ENCODE assay signal across 45 mouse cellular contexts in genomic region chr12:111190355-111190754, GRCm38 (mm10). TPM values are rescaled to one million over a fixed set of nuclear protein-coding genes. Genes with fewer than 3 reads are reported as not detected.
"Had no signal": no experiment of that assay in that cellular context is flagged by ENCODE, and none has a peak within 500 bp of the region (broad histone marks: within the 10 kb centered on the region; RNA-seq: fewer than 3 reads in every experiment).

No protein-coding gene starts in this region.

- ATAC-seq: hindbrain, embryonic 16.5 days; hindbrain, postnatal 0 days; inflammation-experienced regulatory T-cells, adult 6 months; intestine, embryonic 15.5 days had no signal

- DNase-seq: heart, postnatal 36 days; heart, postnatal 4 days; kidney, adult 11 months; kidney, adult 18-20 months; kidney, adult 8-10 months; kidney, postnatal 14 days; kidney, postnatal 4 days; layer of hippocampus, adult 9-11 months; layer of hippocampus, postnatal 36 days had no signal

- H3K9ac ChIP-seq: heart, embryonic 12.5 days; heart, embryonic 13.5 days; heart, embryonic 15.5 days; hindbrain, embryonic 12.5 days; hindbrain, embryonic 13.5 days; hindbrain, embryonic 14.5 days; hindbrain, embryonic 15.5 days; intestine, embryonic 15.5 days; kidney, embryonic 15.5 days had no signal

- H3K27ac ChIP-seq: heart, embryonic 10.5 days; heart, embryonic 13.5 days; heart, embryonic 15.5 days; hindbrain, embryonic 10.5 days; hindbrain, embryonic 12.5 days; hindbrain, embryonic 14.5 days; hindbrain, embryonic 15.5 days; hindbrain, postnatal 0 days; intestine, embryonic 15.5 days; kidney, embryonic 15.5 days; kidney, postnatal 0 days; layer of hippocampus, adult 2 months; left cerebral cortex, adult 2 months had no signal

- H3K36me3 ChIP-seq: heart, embryonic 10.5 days; heart, embryonic 12.5 days; heart, embryonic 15.5 days; hindbrain, embryonic 13.5 days; hindbrain, embryonic 15.5 days; intestine, embryonic 15.5 days; kidney, embryonic 15.5 days had no signal

- H3K4me2 ChIP-seq: heart, embryonic 11.5 days; heart, embryonic 12.5 days; heart, embryonic 13.5 days; heart, embryonic 15.5 days; hindbrain, embryonic 12.5 days; hindbrain, embryonic 13.5 days; hindbrain, embryonic 14.5 days; hindbrain, embryonic 15.5 days; intestine, embryonic 15.5 days; kidney, embryonic 15.5 days had no signal

- H3K27me3 ChIP-seq: heart, embryonic 12.5 days; heart, embryonic 13.5 days; heart, embryonic 15.5 days; hindbrain, embryonic 12.5 days; hindbrain, embryonic 13.5 days; hindbrain, embryonic 15.5 days; intestine, embryonic 15.5 days; kidney, embryonic 15.5 days had no signal

- H3K9me3 ChIP-seq: heart, embryonic 10.5 days; heart, embryonic 12.5 days; heart, embryonic 13.5 days; heart, embryonic 15.5 days; hindbrain, embryonic 10.5 days; hindbrain, embryonic 12.5 days; hindbrain, embryonic 13.5 days; hindbrain, embryonic 15.5 days; intestine, embryonic 15.5 days; kidney, embryonic 15.5 days had no signal

- H3K4me3 ChIP-seq: heart, embryonic 10.5 days; heart, embryonic 12.5 days; heart, embryonic 13.5 days; heart, embryonic 15.5 days; hindbrain, embryonic 10.5 days; hindbrain, embryonic 12.5 days; hindbrain, embryonic 13.5 days; hindbrain, embryonic 15.5 days; intestine, embryonic 15.5 days; kidney, embryonic 15.5 days; layer of hippocampus, adult 2 months; left cerebral cortex, adult 2 months had no signal

RNA-seq across cellular contexts. Expression of gene 4930595D18Rik, which starts 6.1 kb away (rescaled TPM):
- total RNA-seq: heart, postnatal 10 days; heart, postnatal 14 days; heart, postnatal 25 days; heart, postnatal 36 days; heart, postnatal 4 days; hematopoietic stem cell, adult 5-6 weeks; hindbrain, postnatal 0 days; layer of hippocampus, adult 18-20 months; layer of hippocampus, adult 2 months; layer of hippocampus, adult 8-10 months; layer of hippocampus, postnatal 10 days; layer of hippocampus, postnatal 25 days; layer of hippocampus, postnatal 36 days; left cerebral cortex, adult 18-20 months; left cerebral cortex, adult 2 months had no signal
- polyA plus RNA-seq: heart, embryonic 10.5 days; heart, embryonic 11.5 days; heart, embryonic 12.5 days; heart, embryonic 13.5 days; heart, embryonic 14.5 days; heart, embryonic 15.5 days; heart, embryonic 16.5 days; heart, postnatal 0 days; hindbrain, embryonic 10.5 days; hindbrain, embryonic 11.5 days; hindbrain, embryonic 12.5 days; hindbrain, embryonic 14.5 days; hindbrain, embryonic 15.5 days; hindbrain, postnatal 0 days; intestine, embryonic 14.5 days; intestine, embryonic 15.5 days; kidney, adult 2 months; kidney, embryonic 14.5 days; kidney, embryonic 15.5 days; kidney, embryonic 16.5 days; kidney, postnatal 0 days; large intestine, adult 2 months had no signal
